Mouse (Mus musculus) kidney, embryonic 16.5 days (tissue): ENCODE data around the gene Vmn2r88. TPM values are rescaled to one million over a fixed set of nuclear protein-coding genes. Genes with fewer than 3 reads are reported as not detected.
"Not testable (repeated sequence)": the region's sequence is repeated elsewhere in the genome, so short reads cannot be mapped to it uniquely, and the experiment has no call there.

Source experiments
- ATAC-seq: fragments of 200-750 bp; cut with Nextera tagmentation; 2 replicates; pipeline ENCODE4 v1.8.0; 2017; ENCODE audit warnings: moderate TSS enrichment; ENCODE audit not compliant: low FRiP score, low TSS enrichment
- H3K27ac ChIP-seq: fragments of 300-500 bp; sonication (generic); 2 replicates; pipeline ENCODE4 v1.5.1; 2014; ENCODE audit warnings: low read length
- H3K27me3 ChIP-seq: fragments of 300-500 bp; sonication (generic); 2 replicates; pipeline ENCODE4 v1.6.1; 2014; ENCODE audit warnings: low read length, control low read depth, mixed read lengths; ENCODE audit not compliant: insufficient read depth
- H3K36me3 ChIP-seq: fragments of 300-500 bp; sonication (generic); 2 replicates; pipeline ENCODE4 v1.6.1; 2014; ENCODE audit warnings: low read length, control low read depth, mixed read lengths; ENCODE audit not compliant: insufficient read depth
- H3K4me1 ChIP-seq: fragments of 300-500 bp; sonication (generic); 2 replicates; pipeline ENCODE4 v1.6.1; 2014; ENCODE audit warnings: low read length, control low read depth, mixed read lengths; ENCODE audit not compliant: insufficient read depth
- H3K4me2 ChIP-seq: fragments of 300-500 bp; sonication (generic); replicated peaks from 2 replicates; pipeline ENCODE4 v1.6.1; 2014; ENCODE audit warnings: low read depth, low read length
- H3K4me3 ChIP-seq: fragments of 300-500 bp; sonication (generic); 2 replicates; pipeline ENCODE4 v1.5.1; 2014; ENCODE audit warnings: mild to moderate bottlenecking, low read length
- H3K9ac ChIP-seq: fragments of 300-500 bp; sonication (generic); replicated peaks from 2 replicates; pipeline ENCODE4 v1.6.1; 2014; ENCODE audit warnings: low read length
- H3K9me3 ChIP-seq: fragments of 300-500 bp; sonication (generic); 2 replicates; pipeline ENCODE4 v1.6.1; 2016; ENCODE audit warnings: low read length, control low read depth
- WGBS: fragments of 180-500 bp; shearing (Covaris S2); extraction: QIAGEN DNeasy Blood & Tissue Kit; methylation state at CpG from one replicate; pipeline ENCODE4 v1.1.7; 2014; 5-methylcytosine and 5-hydroxymethylcytosine counted together
- polyA plus RNA-seq: library from polyadenylated mRNA; unstranded; fragments of >200 nt; fragmentation: Nextera tagmentation; extraction: Ambion mirVana; gene quantifications from 2 replicates; pipeline ENCODE4 v1.2.1, GENCODE M21; 2015

The Vmn2r88 gene
- polyA plus RNA-seq, 1 experiment from 2014 or later: not detected

DNA sequence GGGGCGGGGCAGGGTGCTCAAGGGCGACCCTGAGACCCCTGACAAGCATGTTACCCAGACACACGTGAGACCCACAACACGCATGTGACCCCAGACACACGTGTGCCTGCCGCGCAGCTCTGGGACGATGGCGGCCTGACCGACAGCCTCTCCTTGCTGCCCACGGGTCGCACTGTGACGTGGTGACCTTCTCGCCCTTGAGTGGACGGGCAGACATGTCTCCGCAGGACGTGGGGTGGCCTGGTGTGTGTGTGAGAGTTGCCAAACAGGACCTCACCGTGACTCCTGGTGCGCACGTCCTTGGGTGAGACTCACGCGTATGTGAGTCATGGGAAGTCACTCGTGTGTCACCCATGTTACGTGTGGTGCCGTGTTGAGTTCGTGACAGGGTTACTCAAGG, 24.4 kb downstream of the Vmn2r88 start:
- Histone ChIP-seq H3K27me3 (no peaks in the 10 kb centered on the region), H3K4me3 (no peak overlapping the region), H3K36me3 (no peaks in the 10 kb centered on the region), H3K4me2 (no peak overlapping the region), H3K9me3 (peaks cover 20% of the 10 kb centered on the region), H3K4me1 (no peaks in the 10 kb centered on the region), H3K9ac (no peak overlapping the region), H3K27ac (no peak overlapping the region)
- 0 out of 2 replicates have a peak, but pooled peaks have one; percentile 27 for ATAC-seq
- 97% methylated on average over 26 of the region's 26 CpGs for WGBS

- no peaks in the 10 kb centered on the region for H3K27me3 ChIP-seq
- no peak overlapping the region for H3K9ac ChIP-seq
- 86% methylated on average over 4 of the region's 4 CpGs for WGBS
- no peak overlapping the region for H3K4me3 ChIP-seq
- H3K9me3 ChIP-seq: peaks cover 20% of the 10 kb centered on the region
- H3K4me2 ChIP-seq: no peak overlapping the region
- H3K36me3 ChIP-seq: no peaks in the 10 kb centered on the region
- H3K4me1 ChIP-seq: no peaks in the 10 kb centered on the region
- ATAC-seq: no peak
- H3K27ac ChIP-seq: no peak overlapping the region
Measured at GRCm38 (mm10) chr14:51438955-51439354, 28.3 kb downstream of the Vmn2r88 start.

GRCm38 (mm10) chr14:51451557-51451956, 40.9 kb downstream of the Vmn2r88 start, which contains the start of gene Vmn2r89:
TSS of gene Vmn2r89 (plus strand) at chr14:51451857.
- WGBS: 77% methylated on average over 2 of the region's 2 CpGs
- H3K27me3 ChIP-seq, H3K27ac ChIP-seq, H3K4me3 ChIP-seq, ATAC-seq, H3K4me2 ChIP-seq, H3K4me1 ChIP-seq, H3K9me3 ChIP-seq, H3K36me3 ChIP-seq, H3K9ac ChIP-seq: not testable (repeated sequence)

Other genes with a start within 250 kb of the Vmn2r88 start
- not detected in 2 replicates for gene Rnase2b, start 248.6 kb upstream of the Vmn2r88 start, polyA plus RNA-seq
- not detected in 2 replicates for gene Ang2, start 211.7 kb upstream of the Vmn2r88 start, polyA plus RNA-seq
- not detected in 2 replicates for gene Ear14, start 207.4 kb upstream of the Vmn2r88 start, polyA plus RNA-seq
- not detected in 2 replicates for gene Rnase2a, start 154.7 kb upstream of the Vmn2r88 start, polyA plus RNA-seq
- not detected in 2 replicates for gene Gm7247, start 49.1 kb upstream of the Vmn2r88 start, polyA plus RNA-seq
- not detected in 2 replicates for gene Vmn2r89, start 41.0 kb downstream of the Vmn2r88 start, polyA plus RNA-seq
- gene Gm5622, start 142.0 kb downstream of the Vmn2r88 start, polyA plus RNA-seq: not detected in 2 replicates
- not detected in 2 replicates for gene Gm17175, start 163.2 kb downstream of the Vmn2r88 start, polyA plus RNA-seq
- not detected in 2 replicates for gene Gm17174, start 181.3 kb downstream of the Vmn2r88 start, polyA plus RNA-seq
- gene Gm17078, start 200.5 kb downstream of the Vmn2r88 start, polyA plus RNA-seq: not detected in 2 replicates
- not detected in 2 replicates for gene Gm4181, start 224.8 kb downstream of the Vmn2r88 start, polyA plus RNA-seq